Mouse (Mus musculus): ENCODE data around the gene Gm19410.

The Gm19410 gene

DNA sequence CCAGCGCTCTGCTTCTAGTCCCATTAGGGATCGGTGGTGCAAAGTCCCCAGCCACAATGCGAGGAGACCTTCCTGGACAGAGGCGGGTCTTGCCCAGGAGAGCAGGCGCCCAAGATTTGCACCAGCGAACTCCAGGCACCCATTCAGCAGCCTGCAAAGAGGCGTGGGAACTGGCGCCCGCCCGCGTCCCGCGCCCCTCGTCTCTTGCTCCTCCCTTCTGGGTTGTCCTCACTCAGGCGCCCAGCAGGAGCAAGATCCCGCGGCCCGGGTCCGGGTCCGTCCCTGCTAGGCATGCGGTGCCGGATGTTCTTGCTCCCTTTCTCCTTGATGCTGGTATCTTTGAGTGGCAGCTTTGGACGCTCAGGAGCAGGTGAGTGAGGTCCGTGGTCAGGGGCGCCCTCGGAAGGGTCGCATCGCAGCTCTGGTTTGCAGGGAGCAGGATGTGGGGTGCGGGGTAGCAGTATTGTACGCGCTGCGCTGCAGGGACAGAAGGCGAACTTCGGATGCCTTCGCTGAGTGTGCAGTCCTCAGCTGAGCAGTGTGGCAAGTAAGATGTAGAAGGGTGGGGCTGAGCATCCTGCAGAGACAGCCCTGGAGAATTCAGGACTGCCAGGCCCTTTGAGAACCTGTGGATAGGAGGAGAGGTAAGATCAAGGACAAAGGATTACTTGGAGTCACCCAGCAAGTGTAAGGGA lies at the start of gene Gm19410:
Gm19410 (plus strand) TSS at position 292 of the 695 bp plus-strand sequence.
- POLR2A ChIA-PET: no interaction called here
- CTCF ChIA-PET: interaction anchor here in 1 of 4 experiments (0.9 kb wide), 1 partner anchor 60 kb away, joined by 4 read pairs; no protein-coding TSS in a partner anchor

DNA sequence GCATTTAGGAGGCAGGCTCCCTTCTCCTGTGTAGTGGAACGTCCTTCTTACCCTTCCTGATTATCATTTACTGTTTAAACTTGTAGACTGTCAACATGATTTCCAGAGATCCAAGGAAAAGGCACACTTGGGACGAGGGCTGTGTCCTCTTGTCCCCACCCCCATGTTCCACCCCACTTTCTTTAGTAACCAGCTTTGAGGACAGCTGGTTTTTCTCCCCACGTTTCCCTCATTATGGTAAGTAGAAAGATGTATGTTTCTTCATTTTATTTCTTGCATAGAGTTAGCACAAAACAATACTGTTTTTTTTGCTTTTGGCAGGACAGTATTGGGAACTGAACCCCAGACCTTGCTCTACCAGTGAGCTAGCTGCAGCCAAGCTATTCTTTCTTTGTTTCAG lies 34.8 kb upstream of the Gm19410 start:
- CTCF ChIA-PET: no interaction called here
- POLR2A ChIA-PET: no interaction called here

DNA sequence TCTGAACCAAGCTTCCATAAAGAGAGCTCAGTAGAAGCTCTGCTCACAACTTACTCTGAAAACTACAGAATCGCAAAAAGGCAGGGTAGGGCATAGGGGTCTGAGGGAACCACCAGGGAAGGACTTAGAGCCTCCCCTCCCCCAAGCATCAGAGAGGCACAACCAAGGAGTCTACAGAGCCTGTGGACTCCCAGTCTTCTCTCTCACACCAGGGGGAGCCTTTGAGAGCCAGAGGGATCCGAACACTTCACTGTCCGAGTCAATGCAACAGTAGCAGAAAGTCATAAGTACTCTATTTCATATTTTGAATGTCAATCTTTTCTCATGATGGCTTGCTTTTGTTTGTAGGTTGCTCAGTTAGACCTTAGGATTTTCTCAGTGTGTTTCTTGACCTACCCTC lies 30.2 kb upstream of the Gm19410 start:
- POLR2A ChIA-PET: no interaction called here
- CTCF ChIA-PET: interaction anchor here in 1 of 4 experiments (0.7 kb wide), 1 partner anchor 217 kb away, joined by 4 read pairs; no protein-coding TSS in a partner anchor

DNA sequence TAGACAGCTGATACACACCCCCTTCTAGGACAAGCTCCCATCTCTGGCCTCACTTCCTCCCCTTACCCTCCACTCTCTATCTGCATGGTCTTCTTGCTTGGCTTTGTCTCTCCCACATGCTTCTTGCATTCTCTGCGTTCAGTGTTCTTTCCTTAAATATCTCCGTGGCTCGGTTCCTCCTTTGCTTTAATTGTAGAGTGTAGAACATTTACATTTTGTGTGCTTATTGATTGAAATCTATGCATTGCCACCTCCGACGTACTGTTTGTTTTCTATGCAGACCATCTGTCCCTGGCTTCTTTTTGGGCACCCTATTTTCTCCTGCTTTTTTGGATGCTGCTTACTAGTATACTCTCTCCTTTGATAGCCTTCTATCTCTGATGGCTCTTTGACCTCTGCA lies 9.4 kb upstream of the Gm19410 start:
- CTCF ChIA-PET: interaction anchor here in 1 of 4 experiments (0.6 kb wide), 1 partner anchor 116 kb away, joined by 3 read pairs; no protein-coding TSS in a partner anchor
- POLR2A ChIA-PET: no interaction called here

- POLR2A ChIA-PET: no interaction called here
- CTCF ChIA-PET: interaction anchor here in 1 of 4 experiments (0.9 kb wide), 1 partner anchor 60 kb away, joined by 4 read pairs; no protein-coding TSS in a partner anchor
These were observed 570 bp upstream of the Gm19410 start for GRCm38 (mm10) chr8:35765020-35765419.

DNA sequence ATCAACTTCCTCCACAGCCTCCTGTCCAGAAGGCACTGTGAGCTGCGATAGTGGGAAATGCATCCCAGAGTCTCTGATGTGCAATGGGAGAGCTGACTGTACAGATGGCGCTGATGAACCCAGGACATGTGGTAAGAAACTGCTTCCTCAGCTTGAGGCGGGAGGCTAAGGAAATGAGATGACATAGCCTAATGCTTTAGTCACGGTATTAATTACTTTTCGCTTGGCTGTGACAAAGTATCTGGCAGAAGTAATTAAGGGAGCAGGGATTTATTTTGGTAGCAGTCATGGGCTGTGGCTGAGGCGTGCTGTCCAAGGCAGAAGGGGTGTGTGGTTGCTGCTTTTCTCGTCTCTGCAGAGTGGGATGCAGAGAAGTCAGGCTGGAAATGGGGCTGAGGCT lies 7.9 kb downstream of the Gm19410 start:
- ChIA-PET CTCF (no interaction called here), POLR2A (no interaction called here)
